Mouse (Mus musculus): ENCODE results near the gene Elmod2.

The Elmod2 gene

GRCm38 (mm10) chr8:83274470-83274869, 57.8 kb downstream of the Elmod2 start:
- DNase-seq = no peak

DNA sequence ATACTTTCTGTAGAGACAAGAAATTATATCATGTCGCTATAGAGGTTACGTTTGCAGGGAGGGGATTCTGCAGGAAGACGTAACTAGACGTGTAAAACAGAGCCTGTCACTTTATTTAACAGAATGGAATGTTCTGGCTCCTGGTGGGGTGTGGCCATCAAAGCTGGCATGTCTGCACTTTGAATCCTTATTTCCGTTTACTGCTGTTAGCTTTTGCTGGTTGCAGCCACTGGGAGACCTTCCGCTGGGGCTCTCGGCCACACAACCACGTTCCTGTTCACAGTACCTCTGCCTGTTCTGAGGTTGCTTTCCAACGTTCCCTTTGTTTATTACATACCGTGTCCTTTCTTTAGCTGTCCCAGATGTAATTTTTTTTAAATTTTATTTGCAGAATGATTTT, 59.8 kb downstream of the Elmod2 start:
- DNase-seq = no peak

DNA sequence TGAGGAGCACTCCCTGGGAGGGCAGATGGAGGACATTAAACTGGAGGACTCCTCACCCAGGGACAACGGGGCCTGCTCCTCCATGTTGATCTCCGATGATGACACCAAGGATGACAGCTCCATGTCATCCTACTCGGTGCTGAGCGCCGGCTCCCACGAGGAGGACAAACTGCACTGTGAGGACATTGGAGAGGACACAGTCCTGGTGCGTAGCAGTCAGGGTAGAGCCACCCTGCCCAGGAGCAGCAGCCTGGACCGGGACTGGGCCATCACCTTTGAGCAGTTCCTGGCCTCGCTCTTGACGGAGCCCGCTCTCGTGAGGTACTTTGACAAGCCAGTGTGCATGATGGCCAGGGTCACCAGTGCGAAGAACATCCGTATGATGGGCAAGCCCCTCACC, 61.1 kb downstream of the Elmod2 start:
- no peak for DNase-seq
